ENCODE assay signal across 18 mouse cellular contexts in genomic region chr5:126104464-126104863, GRCm38 (mm10).
"Had no signal": no experiment of that assay in that cellular context is flagged by ENCODE, and none has a peak within 500 bp of the region (broad histone marks: within the 10 kb centered on the region; RNA-seq: fewer than 3 reads in every experiment).

No protein-coding gene starts in this region.

- H3K9me3 ChIP-seq: liver, embryonic 15.5 days; lung, embryonic 15.5 days; neural tube, embryonic 13.5 days; neural tube, embryonic 15.5 days; stomach, embryonic 15.5 days had no signal

- H3K4me3 ChIP-seq: liver, embryonic 15.5 days; lung, embryonic 15.5 days; megakaryocyte, embryonic 14.5 days; myocyte; neural tube, embryonic 13.5 days; neural tube, embryonic 15.5 days; stomach, embryonic 15.5 days had no signal

- H3K4me1 ChIP-seq: liver, embryonic 15.5 days; lung, embryonic 15.5 days; megakaryocyte, embryonic 14.5 days; neural tube, embryonic 13.5 days; neural tube, embryonic 15.5 days; stomach, embryonic 15.5 days had no signal

- H3K36me3 ChIP-seq: liver, embryonic 15.5 days; lung, embryonic 15.5 days; neural tube, embryonic 13.5 days; neural tube, embryonic 15.5 days; stomach, embryonic 15.5 days had no signal

- DNase-seq: liver, postnatal 0 days; lung, adult 2 months; lung, postnatal 14 days; lung, postnatal 36 days; midbrain, embryonic 14.5 days; right cerebral cortex, postnatal 14 days; thymus, adult 2 months; thymus, postnatal 25 days; thymus, postnatal 4 days had no signal

- H3K9ac ChIP-seq: liver, embryonic 15.5 days; liver, postnatal 0 days; lung, embryonic 15.5 days; neural tube, embryonic 13.5 days; neural tube, embryonic 15.5 days; stomach, embryonic 15.5 days had no signal

- H3K27ac ChIP-seq: liver, embryonic 15.5 days; lung, embryonic 15.5 days; macrophage; neural tube, embryonic 13.5 days; neural tube, embryonic 15.5 days; stomach, embryonic 15.5 days; stomach, postnatal 0 days had no signal
